Mouse (Mus musculus) CD4-positive, CD25-positive, alpha-beta regulatory T cell, adult 2 months (primary cell): ENCODE measurements around the gene Sfta2.

Experiments used
- DNase-seq: peaks from one replicate; pipeline ENCODE4 v3.0.0-alpha.2; 2012; ENCODE audit warnings: low read depth, low spot score

The Sfta2 gene

GRCm38 (mm10) chr17:35673416-35674035, 72.2 kb downstream of the Sfta2 start, which contains the start of gene Gtf2h4:
Gtf2h4 (minus strand) TSS chr17:35673739.
- DNase-seq: peak; percentile 95

DNA sequence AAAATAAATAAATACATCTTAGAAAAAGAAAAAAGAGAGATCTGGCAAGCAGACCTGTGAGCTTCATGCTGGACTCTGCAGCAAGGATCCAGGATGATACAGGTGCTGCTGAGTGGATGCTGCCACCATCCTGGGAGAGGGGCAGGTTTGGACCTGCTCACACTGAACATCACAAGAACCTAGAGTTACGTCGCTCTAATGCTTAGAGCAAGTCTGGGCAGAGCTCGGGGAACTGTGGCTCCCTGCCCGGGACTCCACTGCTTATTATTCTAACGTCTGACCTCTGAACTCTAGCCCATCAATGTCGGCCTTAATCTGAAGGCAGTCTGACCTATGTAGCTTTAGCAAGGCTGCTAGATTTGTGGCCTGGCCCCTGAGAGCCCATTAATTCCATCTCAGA, 79.2 kb downstream of the Sfta2 start:
- DNase-seq: no peak

DNA sequence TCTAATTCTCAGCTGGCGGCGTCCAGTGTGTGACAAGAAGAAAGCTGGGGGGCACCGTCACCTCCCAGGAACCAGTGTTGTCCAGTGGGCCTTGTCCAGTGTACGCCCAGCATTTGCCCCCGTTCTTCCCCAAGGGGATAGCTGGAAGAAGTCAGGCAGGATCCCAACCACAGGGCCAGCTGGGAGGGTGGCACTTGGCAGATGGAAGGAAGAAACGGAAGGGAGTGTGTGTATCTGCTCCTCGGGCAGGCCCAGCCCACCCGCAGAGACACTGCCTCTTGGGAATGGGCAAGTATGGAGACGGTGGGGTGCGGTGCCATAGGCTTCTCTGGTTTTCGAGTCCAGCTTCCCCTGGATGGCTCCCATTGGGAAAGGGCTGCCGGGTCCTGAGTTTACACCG, 80.6 kb downstream of the Sfta2 start:
- DNase-seq: no peak

DNA sequence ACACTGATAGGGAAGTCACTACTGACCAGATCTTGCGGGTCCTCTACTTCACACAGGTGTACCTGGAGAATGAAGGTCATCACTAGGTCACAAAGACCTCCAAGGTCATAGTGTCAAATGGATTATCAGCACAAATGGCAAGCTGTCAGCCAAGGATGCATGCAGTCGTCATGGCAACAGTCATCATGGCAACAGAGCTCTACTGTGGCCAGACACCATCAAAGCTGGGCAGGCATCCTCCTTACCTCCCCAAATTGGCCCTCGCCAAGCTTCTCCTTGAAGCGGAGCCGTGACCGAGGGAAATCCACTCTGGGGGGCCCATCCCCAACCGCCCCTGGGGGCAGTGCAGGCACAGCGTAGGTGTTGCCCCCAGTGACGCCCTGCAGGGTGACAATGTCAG, 83.7 kb downstream of the Sfta2 start:
- DNase-seq: no peak

- DNase-seq: no peak
Observed at GRCm38 (mm10) chr17:35688347-35689175, 87.2 kb downstream of the Sfta2 start.

DNA sequence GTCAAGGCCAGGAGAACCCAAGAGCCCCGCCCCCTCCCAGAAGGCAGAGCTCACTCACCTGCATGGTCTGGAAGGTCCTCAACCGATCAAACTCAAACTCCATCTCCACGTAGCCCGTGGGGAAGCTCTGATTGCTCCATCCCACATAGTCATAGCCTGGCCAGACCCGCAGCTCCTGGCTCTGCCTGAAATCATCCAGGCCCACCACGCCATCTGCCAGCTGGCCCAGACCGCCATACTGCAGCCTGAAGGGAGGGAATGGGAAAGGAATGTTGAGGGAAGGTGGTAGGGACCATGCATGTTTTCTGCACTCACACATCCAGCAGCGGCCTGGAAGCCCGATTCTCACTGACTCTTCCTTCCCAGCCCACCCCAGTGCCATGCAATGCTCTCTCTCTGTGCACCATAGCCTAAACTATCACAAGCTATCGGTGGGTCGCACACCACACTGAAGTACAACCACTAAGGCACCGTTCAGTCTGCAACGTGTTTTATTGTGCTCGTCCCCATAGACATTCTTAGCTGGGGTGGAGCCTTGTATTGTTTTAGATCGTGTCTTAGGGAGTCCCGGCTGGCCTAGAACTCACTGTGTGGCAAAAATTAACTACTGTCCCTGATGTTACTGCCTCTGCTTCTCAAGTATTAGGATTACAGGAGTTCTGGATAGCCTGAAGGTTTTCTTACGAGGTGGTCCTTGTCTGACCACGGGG, 88.7 kb downstream of the Sfta2 start:
- no peak for DNase-seq

DNA sequence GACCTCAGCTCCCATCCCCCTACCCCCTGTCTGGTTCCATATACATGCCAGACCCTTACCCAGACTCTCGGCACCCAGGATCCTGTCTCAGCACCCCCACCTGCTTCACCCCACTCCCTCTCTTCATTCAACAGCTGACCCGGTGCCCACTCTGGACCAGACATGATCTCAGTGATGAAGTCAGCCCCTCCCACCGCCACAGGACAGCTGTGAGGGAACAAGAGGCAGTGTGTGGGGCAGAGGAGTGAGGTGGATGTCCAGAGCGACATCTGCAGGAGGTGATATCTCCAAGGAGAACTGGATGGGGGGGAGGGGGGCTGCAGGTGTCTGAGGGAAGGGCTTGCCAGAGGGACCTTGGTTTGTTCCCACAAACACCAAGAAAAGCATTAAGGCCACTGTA, 90.5 kb downstream of the Sfta2 start:
- DNase-seq: no peak

GRCm38 (mm10) chr17:35692368-35692767, 91.0 kb downstream of the Sfta2 start:
- no peak for DNase-seq

DNA sequence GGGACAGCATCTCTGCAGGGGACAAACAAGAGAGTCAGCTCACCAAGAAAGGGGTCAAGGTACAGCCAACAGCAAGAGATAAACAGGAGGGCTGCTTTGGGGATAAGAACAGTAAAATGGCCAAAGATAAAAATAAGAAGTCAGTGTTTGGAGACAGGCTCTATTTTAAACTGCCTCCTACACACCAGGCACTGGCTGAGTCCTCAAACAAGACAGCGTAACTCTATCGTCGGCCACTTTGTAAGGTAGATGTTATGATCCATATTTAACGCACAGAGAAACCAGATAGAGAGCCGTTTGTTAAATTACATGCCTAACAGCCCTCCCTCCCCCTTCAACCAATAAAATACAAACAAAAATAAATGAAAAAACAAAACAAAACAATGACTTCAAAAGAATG, 92.6 kb downstream of the Sfta2 start:
- DNase-seq: no peak

- DNase-seq: peak; percentile 67
Observed at GRCm38 (mm10) chr17:35695289-35695688, 93.9 kb downstream of the Sfta2 start.

DNA sequence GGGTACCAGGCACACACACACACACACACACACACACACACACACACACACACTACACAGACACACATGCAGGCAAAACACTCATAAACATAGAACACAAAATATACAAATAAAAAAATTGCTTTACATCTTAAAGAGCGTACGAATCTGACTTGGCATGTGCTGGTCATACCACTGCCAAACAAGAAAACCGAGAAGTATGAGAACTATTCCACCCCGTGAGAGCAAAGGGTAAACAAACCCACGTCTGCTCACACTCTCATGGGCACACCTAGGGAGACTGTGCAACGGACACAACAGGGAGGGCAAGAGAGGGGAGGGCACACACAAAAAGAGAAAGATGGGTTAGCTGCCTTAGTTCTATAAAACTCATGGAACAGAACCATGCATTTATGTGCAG, 95.3 kb downstream of the Sfta2 start:
- DNase-seq: no peak

DNA sequence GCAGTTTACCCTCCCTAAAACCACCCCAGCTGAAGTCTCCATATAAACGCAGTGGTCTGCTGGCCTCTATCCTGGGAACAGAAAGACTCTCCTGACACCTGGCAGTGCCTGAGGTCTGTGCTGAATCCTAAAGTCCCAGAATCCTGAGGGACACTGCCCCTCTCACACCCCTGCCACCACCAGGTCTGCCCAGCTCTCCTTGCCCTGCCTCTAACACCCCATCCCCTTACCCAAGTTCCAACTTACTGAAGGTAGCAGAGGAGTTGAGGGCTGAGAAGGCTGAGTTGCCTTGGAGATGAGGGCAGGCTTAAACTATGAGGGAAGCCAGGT, 96.0 kb downstream of the Sfta2 start:
- no peak for DNase-seq

DNA sequence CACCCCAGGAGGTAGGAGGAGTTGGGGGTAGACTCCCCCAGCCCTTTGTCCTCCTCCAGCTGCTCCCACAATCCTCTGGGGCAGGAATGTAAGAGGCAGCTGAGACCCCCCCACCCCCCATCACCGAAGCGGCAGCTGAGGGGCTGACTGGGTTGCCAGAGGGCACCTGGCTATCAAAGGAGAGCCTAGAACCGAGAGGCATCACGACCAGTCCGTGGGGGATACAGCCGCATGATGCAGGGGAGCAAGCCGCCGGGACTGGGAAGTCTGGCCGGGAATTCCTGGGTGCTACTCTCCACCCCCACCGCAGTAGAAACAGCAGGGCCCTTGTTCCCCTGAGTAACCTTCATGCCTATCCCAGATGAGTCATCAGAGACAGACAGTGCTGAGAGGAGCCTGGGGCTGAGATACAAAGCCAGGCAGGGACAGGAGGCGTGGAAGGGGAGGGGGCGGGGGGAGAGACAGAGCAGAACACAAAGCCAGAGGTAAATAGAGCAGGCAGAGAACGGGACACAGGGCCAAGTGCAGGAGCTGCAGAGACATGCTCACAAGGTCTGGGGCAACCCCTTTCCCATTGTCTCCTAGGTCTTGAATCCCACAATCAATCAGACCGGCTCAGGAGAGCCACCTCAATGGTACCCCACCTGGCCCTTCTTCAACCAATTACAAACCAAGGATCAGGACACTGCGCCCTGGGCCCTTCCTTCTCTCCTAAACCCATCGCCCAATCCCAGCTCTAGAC, 96.6 kb downstream of the Sfta2 start:
- peak; percentile 26 for DNase-seq

- DNase-seq: no peak
Observed at GRCm38 (mm10) chr17:35698501-35698883, 97.1 kb downstream of the Sfta2 start.

- peak; percentile 31 for DNase-seq
Observed at GRCm38 (mm10) chr17:35699919-35700318, 98.6 kb downstream of the Sfta2 start.
